Mouse (Mus musculus) heart, embryonic 16.5 days (tissue): Measurements from ENCODE around the gene Ccdc33. TPM values are rescaled to one million over a fixed set of nuclear protein-coding genes. Genes with fewer than 3 reads are reported as not detected.

Source experiments
- ATAC-seq: fragments of 200-750 bp; cut with Nextera tagmentation; replicated peaks from 2 replicates; pipeline ENCODE4 v1.8.0; 2017; ENCODE audit warnings: moderate number of reproducible peaks; ENCODE audit not compliant: insufficient read depth, low FRiP score; ENCODE audit errors: extremely low read depth
- H3K27ac ChIP-seq: fragments of 300-500 bp; sonication (generic); 2 replicates; pipeline ENCODE4 v1.5.1; 2014; ENCODE audit warnings: mild to moderate bottlenecking, low read length, control low read depth, moderate library complexity
- H3K27me3 ChIP-seq: fragments of 300-500 bp; sonication (generic); 2 replicates; pipeline ENCODE4 v1.6.1; 2014; ENCODE audit warnings: low read length, mixed read lengths; ENCODE audit not compliant: control insufficient read depth, insufficient read depth
- H3K36me3 ChIP-seq: fragments of 300-500 bp; sonication (generic); 2 replicates; pipeline ENCODE4 v1.6.1; 2014; ENCODE audit not compliant: control insufficient read depth, insufficient read depth
- H3K4me1 ChIP-seq: fragments of 300-500 bp; sonication (generic); 2 replicates; pipeline ENCODE4 v1.6.1; 2014; ENCODE audit warnings: low read length, mixed read lengths; ENCODE audit not compliant: control insufficient read depth, insufficient read depth
- H3K4me2 ChIP-seq: fragments of 300-500 bp; sonication (generic); 2 replicates; pipeline ENCODE4 v1.6.1; 2014; ENCODE audit warnings: low read depth, mild to moderate bottlenecking, control low read depth, low read length
- H3K4me3 ChIP-seq: fragments of 300-500 bp; sonication (generic); 2 replicates; pipeline ENCODE4 v1.5.1; 2014; ENCODE audit warnings: mild to moderate bottlenecking, control low read depth, low read length
- H3K9ac ChIP-seq: fragments of 300-500 bp; sonication (generic); 2 replicates; pipeline ENCODE4 v1.6.1; 2014; ENCODE audit warnings: low read length, control low read depth
- H3K9me3 ChIP-seq: fragments of 300-500 bp; sonication (generic); replicated peaks from 2 replicates; pipeline ENCODE4 v1.6.1; 2016; ENCODE audit warnings: low read length; ENCODE audit not compliant: control insufficient read depth
- WGBS: fragments of 180-500 bp; shearing (Covaris S2); extraction: QIAGEN DNeasy Blood & Tissue Kit; methylation state at CpG from one replicate; pipeline ENCODE4 v1.1.7; 2014; 5-methylcytosine and 5-hydroxymethylcytosine counted together
- polyA plus RNA-seq: library from polyadenylated mRNA; unstranded; fragments of >200 nt; fragmentation: Nextera tagmentation; extraction: Ambion mirVana; gene quantifications from 2 replicates; pipeline ENCODE4 v1.2.1, GENCODE M21; 2015

The Ccdc33 gene
- polyA plus RNA-seq, 1 experiment from 2014 or later = 0.20 TPM

- WGBS = 53% methylated on average over 7 of the region's 7 CpGs
- no peak overlapping the region for H3K9ac ChIP-seq
- no peak for ATAC-seq
- H3K4me2 ChIP-seq = no peak overlapping the region
- no peaks in the 10 kb centered on the region for H3K36me3 ChIP-seq
- no peaks in the 10 kb centered on the region for H3K9me3 ChIP-seq
- H3K4me1 ChIP-seq = no peaks in the 10 kb centered on the region; the same call in none of the 2 replicates
- H3K27me3 ChIP-seq = no peaks in the 10 kb centered on the region
- H3K4me3 ChIP-seq = no peak overlapping the region
- H3K27ac ChIP-seq = no peak overlapping the region
Observed at GRCm38 (mm10) chr9:58011027-58011426, 107.6 kb downstream of the Ccdc33 start.

- Histone ChIP-seq H3K9ac (no peak overlapping the region), H3K4me3 (no peak overlapping the region), H3K4me1 (no peaks in the 10 kb centered on the region; the same call in none of the 2 replicates), H3K4me2 (peak overlapping the region; percentile 41; the same call in 1 of the 2 replicates), H3K36me3 (no peaks in the 10 kb centered on the region), H3K9me3 (no peaks in the 10 kb centered on the region), H3K27me3 (no peaks in the 10 kb centered on the region), H3K27ac (peak overlapping the region; percentile 33; the same call in 1 of the 2 replicates)
- 60% methylated on average over 3 of the region's 3 CpGs for WGBS
- no peak for ATAC-seq
Observed at GRCm38 (mm10) chr9:58009588-58009987, 109.0 kb downstream of the Ccdc33 start.

DNA sequence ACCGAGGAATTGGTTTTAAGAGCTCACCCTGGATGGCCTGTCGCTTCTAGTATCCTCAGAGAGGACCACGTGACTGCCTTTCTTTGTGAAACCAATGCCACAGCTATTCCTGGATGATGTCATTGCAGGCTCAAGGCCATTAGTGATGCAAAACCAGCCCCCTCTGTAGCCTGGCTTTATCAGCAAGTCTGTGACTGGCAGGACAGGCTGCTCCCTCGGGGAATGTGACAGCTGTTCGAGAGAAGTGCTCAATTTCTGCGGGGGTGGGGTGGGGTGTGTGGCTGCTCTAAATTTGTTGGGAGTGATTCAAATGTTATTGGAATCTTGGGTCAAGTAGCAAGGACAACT is 109.6 kb downstream of the Ccdc33 start:
- WGBS = 6% methylated on average over 6 of the region's 6 CpGs
- H3K27ac ChIP-seq = peak overlapping the region; percentile 44
- peak overlapping the region; percentile 41 for H3K4me2 ChIP-seq
- H3K9me3 ChIP-seq = no peaks in the 10 kb centered on the region
- H3K9ac ChIP-seq = no peak overlapping the region
- ATAC-seq = peak; percentile 87
- H3K4me1 ChIP-seq = no peaks in the 10 kb centered on the region; the same call in none of the 2 replicates
- no peak overlapping the region for H3K4me3 ChIP-seq
- no peaks in the 10 kb centered on the region for H3K27me3 ChIP-seq
- no peaks in the 10 kb centered on the region for H3K36me3 ChIP-seq

DNA sequence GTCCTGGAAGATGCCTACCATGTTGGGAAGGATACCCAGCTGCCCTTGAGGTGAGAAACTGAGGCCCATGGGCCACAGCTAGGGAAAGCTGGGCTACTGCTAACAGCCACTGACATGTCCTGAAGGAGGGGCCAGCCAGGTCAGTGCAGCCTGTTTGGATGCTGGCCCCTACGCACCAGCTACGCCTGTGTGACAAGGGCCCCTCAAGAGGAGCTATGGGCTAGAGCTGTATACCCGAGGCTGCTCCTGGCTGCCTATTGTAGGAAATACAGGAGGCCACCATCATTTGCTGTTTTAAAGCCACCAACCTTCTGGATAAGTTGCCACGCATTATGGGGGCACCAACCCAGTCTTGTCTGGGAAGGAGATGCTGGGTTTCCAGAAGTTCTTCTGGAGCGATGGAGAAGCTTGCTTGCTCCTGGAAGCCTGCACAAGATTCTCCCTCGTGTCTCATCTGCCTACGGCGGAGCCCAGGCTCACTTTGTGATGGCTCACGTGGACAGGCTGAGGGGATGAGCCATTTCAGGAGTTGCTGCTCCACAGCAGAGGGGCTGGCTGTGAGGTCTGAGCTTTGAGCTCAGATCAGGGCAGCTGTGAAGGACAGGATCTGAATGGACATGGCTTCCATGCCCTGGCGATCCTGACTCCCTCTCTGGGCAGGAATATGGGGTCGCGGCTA is 110.1 kb downstream of the Ccdc33 start:
- no peaks in the 10 kb centered on the region for H3K9me3 ChIP-seq
- no peak overlapping the region for H3K4me3 ChIP-seq
- H3K27ac ChIP-seq = peak overlapping the region; percentile 44
- no peaks in the 10 kb centered on the region; the same call in none of the 2 replicates for H3K4me1 ChIP-seq
- ATAC-seq = no peak; the same call in 1 of the 2 replicates
- H3K27me3 ChIP-seq = no peaks in the 10 kb centered on the region
- 57% methylated on average over 12 of the region's 12 CpGs for WGBS
- peak overlapping the region; percentile 18; the same call in 1 of the 2 replicates for H3K9ac ChIP-seq
- H3K4me2 ChIP-seq = peak overlapping the region; percentile 41
- H3K36me3 ChIP-seq = no peaks in the 10 kb centered on the region

DNA sequence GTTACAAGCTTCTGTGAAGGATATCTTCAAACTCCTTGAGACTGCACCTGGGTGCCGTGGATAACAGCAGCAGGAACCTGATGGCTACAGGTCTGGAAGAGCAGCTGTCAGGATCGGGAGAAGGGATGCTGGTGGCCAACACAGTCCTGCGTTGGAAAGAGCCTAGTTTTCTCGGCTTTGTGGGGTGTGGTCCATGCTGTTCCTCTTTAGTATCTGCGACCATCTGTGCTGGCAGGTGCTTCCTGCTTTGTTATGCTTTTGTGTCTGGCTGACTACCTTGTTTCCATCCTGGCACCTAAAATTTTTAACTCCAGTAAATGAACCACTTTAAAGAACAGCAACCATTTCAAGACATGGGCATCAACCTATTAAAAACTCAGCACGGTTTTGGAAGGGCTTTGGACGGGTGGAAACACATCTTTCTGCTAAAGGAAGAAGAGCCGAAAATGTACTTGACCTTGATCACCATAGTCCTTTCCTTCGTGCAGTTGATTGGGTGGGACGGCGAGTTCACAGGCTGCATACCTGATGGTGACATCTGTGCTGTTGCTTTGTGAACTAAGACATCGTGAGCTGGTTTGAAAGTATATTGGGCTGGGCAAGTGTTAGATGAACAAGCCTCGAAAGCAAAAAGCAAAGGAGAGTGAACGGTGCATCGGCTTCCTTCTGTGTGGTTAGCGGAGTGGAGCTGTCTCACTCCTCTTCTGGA is 112.7 kb downstream of the Ccdc33 start, which contains the start of gene Cyp11a1:
TSS of gene Cyp11a1 (plus strand) at position 659 of the 709 bp plus-strand sequence.
- 75% methylated on average over 16 of the region's 16 CpGs for WGBS
- no peak within 1 kb of the TSS for H3K27ac ChIP-seq
- no peak for ATAC-seq

DNA sequence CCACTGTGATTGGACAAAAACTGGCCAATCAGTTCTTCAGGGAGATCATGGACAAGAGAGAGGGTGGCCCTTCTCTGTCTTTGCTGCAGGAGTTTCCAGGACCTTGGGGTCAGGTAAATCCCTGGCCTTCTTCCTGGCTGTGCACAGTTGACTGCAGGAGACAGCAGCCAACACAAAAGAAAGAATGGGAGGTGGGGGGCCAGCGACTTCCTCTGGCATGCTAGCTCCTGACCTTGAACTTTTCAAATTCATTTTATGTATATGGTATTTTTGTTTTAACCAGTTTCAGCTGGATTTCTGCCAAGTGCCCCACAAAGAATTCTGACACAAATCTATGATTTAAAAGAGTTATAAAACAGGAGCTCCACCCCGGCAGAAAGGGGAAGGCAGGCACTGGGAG is 115.4 kb downstream of the Ccdc33 start:
- Histone ChIP-seq H3K9ac (no peak overlapping the region), H3K9me3 (no peaks in the 10 kb centered on the region), H3K4me2 (no peak overlapping the region), H3K4me3 (no peak overlapping the region), H3K36me3 (no peaks in the 10 kb centered on the region), H3K27ac (no peak overlapping the region), H3K27me3 (peaks cover 9% of the 10 kb centered on the region; the same call in 1 of the 2 replicates), H3K4me1 (0 out of 2 replicates have a peak, but pooled peaks cover 2% of the 10 kb centered on the region)
- whole genome bisulfite sequencing = 39% methylated on average over 2 of the region's 2 CpGs
- ATAC-seq = no peak

More for the DNA sequence above, 112.7 kb downstream of the Ccdc33 start, which contains the start of gene Cyp11a1:
- H3K36me3 ChIP-seq = no peaks in the 10 kb centered on the region
- H3K9ac ChIP-seq = no peak within 1 kb of the TSS
- no peak within 1 kb of the TSS for H3K4me3 ChIP-seq
- H3K4me1 ChIP-seq = peaks cover 2% of the 10 kb centered on the region
- H3K9me3 ChIP-seq = no peaks in the 10 kb centered on the region
- no peak within 1 kb of the TSS for H3K4me2 ChIP-seq
- peaks cover 4% of the 10 kb centered on the region; the same call in 1 of the 2 replicates for H3K27me3 ChIP-seq

- H3K27me3 ChIP-seq = peaks cover 25% of the 10 kb centered on the region
- 31% methylated on average over 2 of the region's 2 CpGs for WGBS
Observed at GRCm38 (mm10) chr9:57999676-58000075, 118.9 kb downstream of the Ccdc33 start.

DNA sequence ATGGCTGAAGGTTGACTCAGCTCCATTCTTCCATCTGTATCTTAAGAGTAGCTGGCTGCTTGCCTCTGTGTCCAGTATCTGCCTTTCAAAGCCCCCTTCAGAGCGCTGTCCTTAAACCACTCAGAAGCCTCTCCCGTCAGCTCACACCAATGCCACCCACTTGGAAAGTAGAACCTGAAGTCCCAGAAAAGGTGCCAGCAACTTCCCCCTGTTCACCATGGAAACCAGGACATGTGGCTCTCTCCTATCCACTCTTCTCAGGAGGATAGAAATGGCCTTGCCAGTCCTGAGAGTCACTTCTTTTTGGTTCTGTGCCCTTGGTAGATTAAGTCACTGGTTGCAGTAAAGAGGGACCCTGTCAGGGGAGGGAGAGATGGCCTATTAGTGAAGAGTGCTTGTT is 119.9 kb downstream of the Ccdc33 start:
- Histone ChIP-seq H3K9ac (no peak overlapping the region), H3K4me2 (no peak overlapping the region), H3K27ac (no peak overlapping the region), H3K9me3 (no peaks in the 10 kb centered on the region), H3K4me3 (no peak overlapping the region), H3K36me3 (no peaks in the 10 kb centered on the region), H3K27me3 (peaks cover 25% of the 10 kb centered on the region), H3K4me1 (peaks cover 11% of the 10 kb centered on the region)
- ATAC-seq = no peak
- 44% methylated on average over 2 of the region's 2 CpGs for WGBS

More at GRCm38 (mm10) chr9:57999676-58000075, 118.9 kb downstream of the Ccdc33 start:
- H3K9me3 ChIP-seq = no peaks in the 10 kb centered on the region
- no peaks in the 10 kb centered on the region for H3K36me3 ChIP-seq
- no peak overlapping the region for H3K27ac ChIP-seq
- H3K4me1 ChIP-seq = peaks cover 11% of the 10 kb centered on the region
- no peak for ATAC-seq
- H3K4me3 ChIP-seq = no peak overlapping the region
- no peak overlapping the region for H3K9ac ChIP-seq
- H3K4me2 ChIP-seq = no peak overlapping the region
